Mouse (Mus musculus) limb, embryonic 13.5 days (tissue): ENCODE measurements around the gene Kcnj9. TPM values are rescaled to one million over a fixed set of nuclear protein-coding genes. Genes with fewer than 3 reads are reported as not detected.

Experiments used
- ATAC-seq: fragments of 200-750 bp; cut with Nextera tagmentation; 2 replicates; pipeline ENCODE4 v1.8.0; 2017; ENCODE audit warnings: low read depth, moderate number of reproducible peaks, moderate TSS enrichment; ENCODE audit not compliant: low FRiP score
- H3K27ac ChIP-seq: fragments of 300-500 bp; sonication (generic); 2 replicates; pipeline ENCODE4 v1.5.1; 2015; ENCODE audit warnings: inconsistent platforms, mild to moderate bottlenecking, moderate library complexity
- H3K27me3 ChIP-seq: fragments of 300-500 bp; sonication (generic); 2 replicates; pipeline ENCODE4 v1.6.1; 2015; ENCODE audit warnings: mild to moderate bottlenecking, inconsistent platforms
- H3K36me3 ChIP-seq: fragments of 300-500 bp; sonication (generic); 2 replicates; pipeline ENCODE4 v1.6.1; 2015; ENCODE audit warnings: inconsistent platforms, mild to moderate bottlenecking, moderate library complexity
- H3K4me1 ChIP-seq: fragments of 300-500 bp; sonication (generic); 2 replicates; pipeline ENCODE4 v1.6.1; 2015; ENCODE audit warnings: inconsistent platforms
- H3K4me2 ChIP-seq: fragments of 300-500 bp; sonication (generic); replicated peaks from 2 replicates; pipeline ENCODE4 v1.6.1; 2015; ENCODE audit warnings: inconsistent platforms, mild to moderate bottlenecking, moderate library complexity
- H3K4me3 ChIP-seq: fragments of 300-500 bp; sonication (generic); 2 replicates; pipeline ENCODE4 v1.5.1; 2015; ENCODE audit warnings: moderate library complexity, mild to moderate bottlenecking, inconsistent platforms
- H3K9ac ChIP-seq: fragments of 300-500 bp; sonication (generic); 2 replicates; pipeline ENCODE4 v1.6.1; 2015; ENCODE audit warnings: mild to moderate bottlenecking, inconsistent platforms
- H3K9me3 ChIP-seq: fragments of 300-500 bp; sonication (generic); 2 replicates; pipeline ENCODE4 v1.6.1; 2016; ENCODE audit warnings: inconsistent platforms
- WGBS: fragments of 180-500 bp; shearing (Covaris S2); methylation state at CpG from one replicate; pipeline ENCODE4 v1.1.7; 2015; 5-methylcytosine and 5-hydroxymethylcytosine counted together
- polyA plus RNA-seq: library from polyadenylated mRNA; unstranded; fragments of >200 nt; fragmentation: Nextera tagmentation; extraction: Ambion mirVana; gene quantifications from 2 replicates; pipeline ENCODE4 v1.2.1, GENCODE M21; 2015

Gene Kcnj9
- polyA plus RNA-seq, 1 experiment from 2014 or later, result 0.06 TPM

DNA sequence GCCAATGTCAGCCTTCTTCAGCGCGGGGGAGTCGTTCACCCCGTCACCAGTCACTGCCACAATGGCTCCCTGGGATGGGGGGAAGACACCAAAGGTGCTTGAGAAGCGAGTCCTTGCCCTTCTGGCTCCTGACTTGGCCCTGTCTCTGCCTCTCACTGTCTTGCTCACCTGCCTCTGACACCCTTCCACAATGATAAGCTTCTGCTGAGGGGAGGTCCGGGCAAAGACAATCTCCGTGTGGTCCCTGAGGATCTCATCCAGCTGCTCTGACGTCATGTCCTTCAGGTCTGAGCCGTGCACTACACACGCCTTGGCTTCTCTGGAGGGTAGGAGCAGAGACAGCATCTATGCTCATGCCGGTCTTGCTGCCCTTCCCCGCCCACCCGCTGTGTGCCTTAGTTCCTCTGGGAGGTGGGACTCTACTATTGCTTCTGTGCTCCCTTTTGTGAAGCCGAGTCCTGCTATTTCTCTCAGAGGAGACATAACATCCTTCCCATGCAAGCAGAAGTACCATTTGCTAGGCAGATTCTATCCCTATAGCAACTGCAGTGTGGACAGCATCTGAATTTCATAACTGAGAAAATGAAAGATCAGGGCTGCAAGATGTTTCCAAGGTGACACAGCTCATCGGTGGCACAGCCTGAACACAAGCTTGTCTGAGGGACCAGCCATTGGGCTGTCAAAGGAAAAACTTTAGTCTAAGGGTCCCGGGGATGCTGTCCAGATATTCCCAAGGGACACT, 49.2 kb downstream of the Kcnj9 start:
- Histone ChIP-seq H3K4me1 (no peaks in the 10 kb centered on the region), H3K4me2 (no peak overlapping the region), H3K27ac (no peak overlapping the region), H3K9me3 (no peaks in the 10 kb centered on the region), H3K4me3 (no peak overlapping the region), H3K9ac (no peak overlapping the region), H3K36me3 (no peaks in the 10 kb centered on the region), H3K27me3 (no peaks in the 10 kb centered on the region)
- ATAC-seq, result no peak
- 85% methylated on average over 16 of the region's 16 CpGs for WGBS

DNA sequence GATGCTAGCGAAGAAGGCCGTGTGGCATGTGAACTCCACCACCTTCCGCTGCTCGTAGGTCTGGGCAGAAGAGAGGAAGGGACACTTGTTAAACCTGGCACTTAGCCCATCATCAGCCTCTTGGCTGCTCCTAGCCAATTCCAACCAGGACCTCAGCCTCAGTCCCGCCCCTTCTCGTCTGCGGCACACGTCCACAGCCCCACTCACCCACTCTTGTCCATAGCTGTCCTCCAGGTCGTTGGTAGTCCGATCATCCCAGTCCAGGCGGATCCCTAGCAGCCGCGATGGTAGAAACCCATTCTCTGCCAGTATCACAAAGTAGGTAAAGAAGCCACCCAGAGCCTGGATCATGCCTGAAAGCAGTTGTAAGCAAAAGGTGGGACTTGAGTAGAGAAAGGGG, 50.8 kb downstream of the Kcnj9 start:
- 93% methylated on average over 13 of the region's 13 CpGs for WGBS
- no peaks in the 10 kb centered on the region for H3K36me3 ChIP-seq
- H3K27ac ChIP-seq, result no peak overlapping the region
- H3K4me2 ChIP-seq, result no peak overlapping the region
- 0 out of 2 replicates have a peak, but pooled peaks cover 5% of the 10 kb centered on the region for H3K4me1 ChIP-seq
- no peaks in the 10 kb centered on the region for H3K9me3 ChIP-seq
- H3K27me3 ChIP-seq, result no peaks in the 10 kb centered on the region
- ATAC-seq, result no peak
- H3K4me3 ChIP-seq, result no peak overlapping the region
- no peak overlapping the region for H3K9ac ChIP-seq

DNA sequence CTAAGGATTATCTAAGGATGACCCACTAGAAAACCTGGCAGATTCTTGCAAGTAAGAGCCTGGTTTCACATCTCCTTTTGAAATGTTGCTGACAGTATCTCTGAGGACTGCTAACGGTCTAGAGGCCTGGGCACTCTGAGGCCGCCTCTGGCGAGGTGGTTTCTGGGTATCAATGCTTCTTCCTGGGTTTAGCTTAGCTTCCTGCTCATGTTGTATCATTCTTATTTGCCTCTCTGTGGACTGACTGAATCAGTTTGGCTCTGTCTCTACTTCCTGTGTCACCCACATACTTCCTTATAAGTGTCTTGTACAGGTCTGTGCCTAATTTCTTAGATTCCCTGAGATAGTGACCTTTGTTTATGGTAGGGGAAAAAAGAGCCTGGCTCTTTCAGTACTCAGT, 51.9 kb downstream of the Kcnj9 start:
- ATAC-seq, result no peak
- 0 out of 2 replicates have a peak, but pooled peaks cover 5% of the 10 kb centered on the region for H3K4me1 ChIP-seq
- 68% methylated on average over 3 of the region's 3 CpGs for WGBS

DNA sequence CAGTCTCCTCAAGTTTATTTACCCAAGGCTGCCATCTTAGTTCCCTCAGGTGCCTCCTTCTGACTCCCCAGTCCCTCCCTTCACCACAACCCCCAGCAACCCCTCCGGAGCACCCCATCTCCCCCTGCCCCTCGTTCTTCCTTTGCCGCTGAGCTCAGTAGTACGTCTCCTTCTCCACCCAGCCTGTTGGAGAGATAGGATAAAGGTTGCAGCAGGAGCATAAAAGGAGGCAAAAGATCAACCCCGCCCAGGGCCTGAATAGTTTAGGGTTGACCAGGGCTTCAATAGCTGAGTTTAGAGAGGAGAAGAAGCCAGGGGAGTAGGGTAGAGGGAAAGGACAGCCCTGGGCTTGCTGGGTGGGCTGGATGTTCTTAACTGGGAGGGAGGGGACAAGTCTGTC, 54.6 kb downstream of the Kcnj9 start:
- 79% methylated on average over 5 of the region's 5 CpGs for WGBS
- H3K27ac ChIP-seq, result no peak overlapping the region
- H3K27me3 ChIP-seq, result no peaks in the 10 kb centered on the region
- H3K4me1 ChIP-seq, result 0 out of 2 replicates have a peak, but pooled peaks cover 5% of the 10 kb centered on the region
- H3K4me2 ChIP-seq, result no peak overlapping the region
- no peaks in the 10 kb centered on the region for H3K9me3 ChIP-seq
- no peaks in the 10 kb centered on the region for H3K36me3 ChIP-seq
- no peak for ATAC-seq
- H3K4me3 ChIP-seq, result no peak overlapping the region
- H3K9ac ChIP-seq, result no peak overlapping the region

More for the DNA sequence above, 51.9 kb downstream of the Kcnj9 start:
- no peak overlapping the region for H3K4me3 ChIP-seq
- H3K4me2 ChIP-seq, result no peak overlapping the region
- H3K27ac ChIP-seq, result no peak overlapping the region
- no peak overlapping the region for H3K9ac ChIP-seq
- no peaks in the 10 kb centered on the region for H3K27me3 ChIP-seq
- H3K36me3 ChIP-seq, result no peaks in the 10 kb centered on the region
- no peaks in the 10 kb centered on the region for H3K9me3 ChIP-seq

DNA sequence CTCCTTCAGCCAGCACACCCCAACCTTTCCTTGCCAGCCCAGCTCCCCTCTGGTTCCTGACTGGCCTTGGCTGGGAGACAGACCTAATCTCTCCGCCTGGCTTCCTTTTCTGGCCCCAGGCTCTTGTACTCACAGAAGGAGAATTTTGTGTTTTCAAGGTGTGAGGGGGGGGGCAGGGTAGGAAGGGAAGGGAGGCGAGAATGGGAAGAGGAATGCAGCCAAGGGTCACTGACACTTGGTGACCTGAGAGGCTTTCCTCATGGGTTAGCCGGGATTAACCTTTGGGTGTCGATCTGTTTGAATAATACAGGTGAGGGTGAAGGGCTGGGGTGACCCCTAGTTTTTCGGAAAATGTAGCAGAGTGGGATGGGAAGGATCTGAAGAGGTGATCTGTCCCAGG, 55.0 kb downstream of the Kcnj9 start:
- H3K27me3 ChIP-seq, result no peaks in the 10 kb centered on the region

DNA sequence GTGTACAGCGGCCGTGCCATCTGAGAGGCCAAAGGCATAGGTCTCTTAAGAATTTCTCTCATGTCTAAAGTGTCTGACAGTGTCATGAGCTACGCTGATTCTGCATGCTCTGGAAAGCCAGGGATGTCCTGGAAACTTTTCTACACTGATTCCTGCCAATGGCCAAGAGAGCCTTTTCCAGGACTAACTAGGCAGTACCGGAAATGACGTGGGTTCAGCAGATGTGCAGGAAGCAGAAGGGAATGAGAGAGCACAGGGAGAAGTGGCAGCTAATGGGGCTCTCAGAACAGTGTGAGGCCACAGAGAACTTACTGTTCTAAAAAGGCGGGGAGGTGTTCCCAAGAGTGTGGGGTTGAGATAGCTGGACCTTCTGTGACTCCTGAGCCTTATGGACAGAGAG, 55.7 kb downstream of the Kcnj9 start:
- Histone ChIP-seq H3K9ac (no peak overlapping the region), H3K36me3 (no peaks in the 10 kb centered on the region), H3K4me2 (no peak overlapping the region), H3K9me3 (no peaks in the 10 kb centered on the region), H3K4me3 (no peak overlapping the region), H3K4me1 (0 out of 2 replicates have a peak, but pooled peaks cover 5% of the 10 kb centered on the region), H3K27me3 (no peaks in the 10 kb centered on the region), H3K27ac (no peak overlapping the region)
- no peak for ATAC-seq
- 84% methylated on average over 6 of the region's 6 CpGs for WGBS

More for the DNA sequence above, 55.0 kb downstream of the Kcnj9 start:
- Histone ChIP-seq H3K4me2 (no peak overlapping the region), H3K36me3 (no peaks in the 10 kb centered on the region), H3K4me3 (no peak overlapping the region), H3K27ac (no peak overlapping the region), H3K9ac (no peak overlapping the region), H3K4me1 (0 out of 2 replicates have a peak, but pooled peaks cover 5% of the 10 kb centered on the region), H3K9me3 (no peaks in the 10 kb centered on the region)
- ATAC-seq, result no peak
- 62% methylated on average over 5 of the region's 5 CpGs for WGBS

DNA sequence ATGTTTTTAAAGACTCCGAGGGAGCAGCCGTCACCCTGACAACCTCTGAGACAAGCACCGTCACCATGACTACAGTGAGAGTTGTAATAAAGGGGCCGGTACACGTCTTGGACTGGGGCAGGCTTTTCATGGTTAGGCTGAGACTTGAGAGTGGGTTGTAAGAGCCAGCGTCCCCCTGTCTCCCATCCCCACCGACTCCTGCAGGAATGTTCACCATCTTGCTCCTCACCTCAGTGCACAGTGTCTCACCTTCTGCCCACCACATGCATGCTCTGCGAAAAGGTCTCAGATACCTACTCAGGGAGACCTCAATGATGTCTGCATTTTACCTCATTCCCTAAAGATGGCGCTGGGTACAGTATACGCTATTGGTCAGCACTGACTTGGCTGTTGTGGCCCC, 57.4 kb downstream of the Kcnj9 start:
- 74% methylated on average over 10 of the region's 10 CpGs for WGBS

DNA sequence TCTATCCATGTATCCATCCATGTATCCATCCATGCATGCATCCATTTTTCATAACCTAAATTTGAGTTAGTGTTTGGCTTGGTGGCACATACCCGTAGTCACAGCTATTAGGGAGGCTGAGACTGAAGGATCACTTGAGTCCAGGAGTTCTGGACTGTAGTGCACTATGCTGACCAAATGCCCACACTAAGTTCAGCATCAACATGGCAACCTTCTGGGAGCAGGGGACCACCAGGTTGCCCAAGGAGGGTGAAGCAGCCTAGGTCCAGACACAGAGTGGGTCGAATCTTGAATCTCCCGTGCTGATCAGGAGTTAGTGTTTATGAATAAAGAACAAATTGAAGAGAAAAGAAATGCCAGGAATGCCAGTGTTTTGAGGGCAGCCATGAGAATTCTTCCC, 57.9 kb downstream of the Kcnj9 start:
- H3K36me3 ChIP-seq, result no peaks in the 10 kb centered on the region
- no peak overlapping the region for H3K9ac ChIP-seq
- no peak for ATAC-seq
- no peak overlapping the region for H3K4me3 ChIP-seq
- H3K9me3 ChIP-seq, result no peaks in the 10 kb centered on the region
- no peaks in the 10 kb centered on the region for H3K27me3 ChIP-seq
- no peak overlapping the region for H3K4me2 ChIP-seq
- H3K4me1 ChIP-seq, result 0 out of 2 replicates have a peak, but pooled peaks cover 5% of the 10 kb centered on the region
- H3K27ac ChIP-seq, result no peak overlapping the region
- WGBS, result 92% methylated on average over 3 of the region's 3 CpGs

More for the DNA sequence above, 57.4 kb downstream of the Kcnj9 start:
- 0 out of 2 replicates have a peak, but pooled peaks have one; percentile 36 for ATAC-seq
- no peaks in the 10 kb centered on the region for H3K36me3 ChIP-seq
- no peaks in the 10 kb centered on the region for H3K9me3 ChIP-seq
- H3K27me3 ChIP-seq, result no peaks in the 10 kb centered on the region
- H3K4me3 ChIP-seq, result no peak overlapping the region
- no peak overlapping the region for H3K4me2 ChIP-seq
- H3K4me1 ChIP-seq, result 0 out of 2 replicates have a peak, but pooled peaks cover 5% of the 10 kb centered on the region
- H3K27ac ChIP-seq, result no peak overlapping the region
- H3K9ac ChIP-seq, result no peak overlapping the region

Other genes with a start within 250 kb of the Kcnj9 start
- 247 and 281 TPM in 2 replicates for gene Copa, start 246.8 kb downstream of the Kcnj9 start, polyA plus RNA-seq
- 102 and 107 TPM in 2 replicates for gene Ncstn, start 246.5 kb downstream of the Kcnj9 start, polyA plus RNA-seq
- gene Pex19, start 202.6 kb downstream of the Kcnj9 start, polyA plus RNA-seq, result 165 and 167 TPM in 2 replicates
- gene Dcaf8, start 181.2 kb downstream of the Kcnj9 start, polyA plus RNA-seq, result 173 and 176 TPM in 2 replicates
- gene Pea15a, start 122.5 kb downstream of the Kcnj9 start, polyA plus RNA-seq, result 108 and 113 TPM in 2 replicates
- 6.5 and 8.1 TPM in 2 replicates for gene Casq1, start 109.5 kb downstream of the Kcnj9 start, polyA plus RNA-seq
- not detected in 2 replicates for gene Atp1a4, start 70.9 kb downstream of the Kcnj9 start, polyA plus RNA-seq
- gene Igsf8, start 67.7 kb downstream of the Kcnj9 start, polyA plus RNA-seq, result 42.2 and 46.7 TPM in 2 replicates
- 5.3 and 5.6 TPM in 2 replicates for gene Atp1a2, start 31.3 kb downstream of the Kcnj9 start, polyA plus RNA-seq
- 0.04 and 0.05 TPM in 2 replicates for gene Kcnj10, start 11.9 kb upstream of the Kcnj9 start, polyA plus RNA-seq
- 6.2 and 6.8 TPM in 2 replicates for gene Pigm, start 47.2 kb upstream of the Kcnj9 start, polyA plus RNA-seq
- gene Slamf9, start 146.0 kb upstream of the Kcnj9 start, polyA plus RNA-seq, result 0.25 and 0.63 TPM in 2 replicates
- 47.9 and 53.2 TPM in 2 replicates for gene Igsf9, start 152.5 kb upstream of the Kcnj9 start, polyA plus RNA-seq
- gene Tagln2, start 170.7 kb upstream of the Kcnj9 start, polyA plus RNA-seq, result 118 and 119 TPM in 2 replicates
- 1.0 and 1.7 TPM in 2 replicates for gene Cfap45, start 191.5 kb upstream of the Kcnj9 start, polyA plus RNA-seq
- gene Vsig8, start 226.6 kb upstream of the Kcnj9 start, polyA plus RNA-seq, result 0.33 TPM in 1 of 2 replicates, not detected in the other